Mouse (Mus musculus) spleen, postnatal 14 days (tissue): ENCODE measurements around the gene Smim6.
A peak's percentile ranks its signal among the peaks of the same experiment; 100 is the strongest.

ENCODE experiments used
- DNase-seq, 2 experiments: peaks; one replicate each; pipeline ENCODE4 v3.0.0; 2021 to 2022; ENCODE audit warnings: low spot score in 2 of 2

Smim6 gene

GRCm38 (mm10) chr11:115900561-115901337, 11.1 kb upstream of the Smim6 start:
- no peak for DNase-seq

GRCm38 (mm10) chr11:115901338-115902161, 10.3 kb upstream of the Smim6 start:
- DNase-seq: peak in 1 of 2 experiments; percentile 28

- DNase-seq: no peak
Measured at GRCm38 (mm10) chr11:115902177-115902576, 9.6 kb upstream of the Smim6 start.

DNA sequence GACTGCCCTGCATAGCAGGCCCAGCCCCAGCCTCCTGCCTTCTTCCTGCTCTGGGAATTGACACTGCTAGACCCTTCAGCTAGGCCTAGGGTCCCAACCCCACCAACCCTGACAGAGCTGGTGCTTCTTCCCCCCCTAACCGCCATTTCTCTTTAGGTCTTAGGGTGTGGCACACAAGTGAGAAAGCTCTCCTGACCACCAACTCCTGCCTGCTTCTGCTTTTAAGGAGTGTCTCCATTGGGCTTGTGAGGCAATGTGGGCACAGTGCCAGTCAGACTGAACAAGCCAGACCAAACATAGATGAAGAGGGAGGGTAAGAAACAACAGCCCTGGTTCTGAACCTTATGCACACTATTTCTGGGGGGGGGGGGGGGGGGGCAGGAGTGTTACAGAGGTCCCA, 9.0 kb upstream of the Smim6 start:
- peak; percentile 49 to 65 for DNase-seq

DNA sequence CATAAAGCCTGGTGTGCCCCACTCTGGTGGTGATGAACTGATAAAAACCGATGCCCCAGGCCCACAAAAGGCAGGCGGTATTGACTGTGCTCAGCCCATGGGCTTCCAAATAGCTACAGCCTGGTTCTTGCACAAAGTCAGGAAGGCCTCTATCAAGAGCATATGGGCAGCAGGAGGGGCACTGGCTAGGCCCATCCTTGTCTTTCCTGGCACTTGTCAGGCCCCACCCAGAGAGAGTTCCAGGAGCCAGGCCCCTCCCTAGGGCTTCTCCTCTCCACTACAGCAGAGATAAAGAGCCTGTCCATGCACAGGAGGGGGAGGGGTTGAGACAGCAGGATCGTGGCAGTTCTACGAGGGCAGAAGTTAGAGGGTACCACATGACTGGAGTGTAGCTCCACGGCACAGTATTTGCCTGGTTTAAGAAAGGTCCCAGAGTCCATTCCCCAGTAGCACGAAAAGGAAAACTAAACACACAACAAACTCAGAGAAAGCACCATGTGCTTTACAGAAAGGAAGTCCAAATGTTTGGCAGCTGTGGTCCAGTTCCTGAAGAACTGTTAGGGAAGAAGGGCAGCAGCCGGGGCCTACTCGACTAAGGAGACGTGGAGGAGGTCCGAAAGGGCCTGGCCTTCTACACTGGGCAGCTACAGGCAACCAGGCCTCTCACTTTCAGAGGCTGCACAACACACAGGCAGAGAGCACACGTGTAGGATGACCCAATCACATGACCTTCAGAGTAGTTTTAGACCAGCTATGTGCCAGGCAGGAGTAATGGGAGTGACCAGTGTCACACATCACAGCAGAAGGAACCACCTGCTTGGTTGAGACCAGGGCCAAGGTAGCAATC, 8.2 kb upstream of the Smim6 start:
- peak; percentile 55 to 61 for DNase-seq

DNA sequence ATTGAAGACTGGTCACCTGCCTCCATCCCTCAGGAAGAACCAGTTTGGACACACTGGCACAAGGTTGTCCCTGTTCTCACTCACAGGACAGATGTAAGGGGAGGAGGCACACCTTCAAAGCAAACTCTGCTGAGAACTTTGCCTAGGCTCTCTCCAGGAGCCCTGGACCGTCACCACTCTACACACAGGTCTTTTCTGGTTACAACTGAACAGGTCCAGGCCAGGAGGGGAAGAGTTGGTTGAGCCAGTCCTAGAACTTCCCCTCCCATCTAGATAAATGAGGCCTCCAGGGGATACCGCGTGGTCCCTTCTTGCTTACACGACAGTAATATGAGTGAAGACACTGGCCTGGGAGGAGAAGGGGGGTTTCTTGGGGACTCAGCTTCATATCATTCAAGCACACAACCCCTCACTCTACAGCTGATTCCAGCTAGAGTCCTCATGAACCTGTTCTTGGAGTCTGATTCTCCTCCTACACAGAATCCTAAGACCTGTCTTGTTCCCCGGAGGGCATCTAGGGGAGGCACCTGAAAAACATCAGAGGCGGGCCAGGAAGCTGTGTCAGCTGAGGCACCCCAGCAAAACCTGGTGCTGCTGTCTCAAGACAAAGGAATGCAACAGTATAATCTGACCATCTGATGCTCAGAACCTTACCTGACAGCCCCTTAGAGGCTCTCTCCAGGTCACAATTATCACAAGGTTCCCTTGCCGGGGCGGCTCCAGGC, 7.4 kb upstream of the Smim6 start:
- no peak for DNase-seq

- no peak for DNase-seq
Measured at GRCm38 (mm10) chr11:115904956-115905790, 6.6 kb upstream of the Smim6 start.

- DNase-seq: no peak
Measured at GRCm38 (mm10) chr11:115906116-115906515, 5.7 kb upstream of the Smim6 start.

GRCm38 (mm10) chr11:115906521-115906920, 5.3 kb upstream of the Smim6 start:
- DNase-seq: no peak

- DNase-seq: peak in 1 of 2 experiments; percentile 33
Measured at GRCm38 (mm10) chr11:115911134-115911561, 669 bp upstream of the Smim6 start.

DNA sequence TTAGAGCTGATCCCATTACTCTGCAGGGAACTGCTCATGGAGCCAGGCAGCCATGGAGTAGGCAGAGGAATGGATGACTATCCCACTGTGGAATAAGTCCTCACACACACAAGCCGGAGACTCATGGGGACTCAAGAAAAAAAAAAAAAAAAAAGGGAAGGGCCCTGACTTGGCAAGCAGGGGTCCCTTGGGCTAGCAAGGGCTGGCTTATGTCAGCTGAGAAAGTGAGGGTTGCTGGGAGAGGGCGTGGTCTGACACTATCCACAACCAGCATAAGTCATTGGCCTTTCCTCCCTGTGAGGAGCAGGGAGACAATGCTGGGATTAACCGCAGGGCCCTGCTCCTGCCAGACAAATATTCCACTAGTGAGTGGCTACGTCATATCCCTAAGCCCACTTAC, 4.8 kb downstream of the Smim6 start:
- no peak for DNase-seq

GRCm38 (mm10) chr11:115918637-115919036, 6.8 kb downstream of the Smim6 start:
- no peak for DNase-seq

GRCm38 (mm10) chr11:115919073-115919472, 7.3 kb downstream of the Smim6 start:
- DNase-seq: no peak

DNA sequence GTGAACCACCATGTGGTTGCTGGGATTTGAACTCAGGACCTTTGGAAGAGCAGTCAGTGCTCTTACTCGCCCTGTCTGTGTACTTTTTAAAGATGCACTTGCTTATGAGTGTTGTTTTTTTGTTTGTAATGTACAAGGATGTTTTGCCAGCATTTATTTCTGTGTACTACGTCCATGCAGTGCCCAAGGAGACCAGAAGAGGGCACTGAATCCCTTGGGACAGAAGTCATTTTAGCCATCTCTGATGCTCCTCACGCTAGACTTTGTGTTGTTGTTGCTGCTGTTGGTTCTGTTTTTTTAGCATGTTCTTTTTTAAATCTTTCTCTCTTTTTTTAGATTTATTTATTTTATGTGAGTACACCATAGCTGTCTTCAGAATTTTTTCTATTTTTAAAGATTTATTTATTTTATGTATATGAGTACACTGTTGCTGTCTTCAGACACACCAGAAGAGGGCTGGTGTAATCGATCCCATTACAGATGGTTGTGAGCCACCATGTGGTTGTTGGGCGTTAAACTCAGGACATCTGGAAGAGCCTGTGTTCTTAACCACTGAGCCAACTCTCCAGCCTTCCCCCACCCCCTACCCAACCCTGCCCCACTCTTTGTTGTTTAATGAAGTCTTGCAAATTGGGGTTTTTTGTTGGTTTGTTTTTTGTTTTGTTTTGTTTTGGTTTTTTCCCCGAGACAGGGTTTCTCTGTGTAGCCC, 8.4 kb downstream of the Smim6 start:
- peak; percentile 40 to 66 for DNase-seq

GRCm38 (mm10) chr11:115921986-115922385, 10.2 kb downstream of the Smim6 start:
- no peak for DNase-seq

GRCm38 (mm10) chr11:115929031-115929430, 17.2 kb downstream of the Smim6 start:
- DNase-seq: peak in 1 of 2 experiments; percentile 30

DNA sequence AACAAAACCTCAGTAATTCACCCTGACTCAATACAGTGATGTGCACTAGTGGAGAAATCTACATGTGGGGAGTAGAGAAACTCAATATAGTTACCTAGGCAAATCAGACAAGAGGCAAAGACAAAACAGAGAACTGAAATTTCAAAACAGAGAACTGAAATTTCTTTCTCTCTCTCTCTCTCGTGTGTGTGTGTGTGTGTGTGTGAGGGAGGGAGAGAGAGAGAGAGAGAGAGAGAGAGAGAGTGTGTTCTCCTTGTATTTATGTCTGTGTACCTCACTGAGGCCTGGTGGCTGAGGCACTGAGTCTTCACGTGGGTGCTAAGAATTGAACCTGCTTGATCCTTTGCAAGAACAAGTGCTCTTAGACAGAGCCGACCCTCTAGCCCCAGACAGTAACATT, 18.0 kb downstream of the Smim6 start:
- DNase-seq: no peak

DNA sequence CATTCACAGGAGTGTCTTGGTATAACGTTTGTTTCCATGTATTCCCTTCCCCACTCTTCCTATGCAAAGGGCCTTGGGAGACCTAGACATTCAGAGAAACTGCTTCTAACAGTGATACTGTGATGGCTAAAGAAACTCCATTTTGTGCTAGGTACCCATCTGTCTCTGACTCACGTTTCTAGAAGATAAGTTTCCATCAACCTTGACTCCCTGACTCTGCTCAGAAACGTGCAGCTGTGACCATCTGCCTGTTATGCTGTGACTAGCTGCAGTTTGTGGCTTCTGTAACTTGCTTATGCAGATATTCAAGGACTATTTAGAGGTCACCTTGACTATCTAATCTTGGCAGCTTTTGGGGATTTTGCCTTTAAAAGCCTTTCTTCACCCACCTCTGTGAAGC, 19.4 kb downstream of the Smim6 start:
- DNase-seq: no peak

GRCm38 (mm10) chr11:115933108-115933746, 21.4 kb downstream of the Smim6 start, which contains the start of the genes Sap30bp and Recql5:
Gene Sap30bp, plus strand, starts transcription at chr11:115933282.
Gene Recql5, minus strand, starts transcription at chr11:115933477.
- peak; percentile 92 to 97 for DNase-seq
